ENCODE assay signal across 22 mouse cellular contexts in the genomic region with DNA sequence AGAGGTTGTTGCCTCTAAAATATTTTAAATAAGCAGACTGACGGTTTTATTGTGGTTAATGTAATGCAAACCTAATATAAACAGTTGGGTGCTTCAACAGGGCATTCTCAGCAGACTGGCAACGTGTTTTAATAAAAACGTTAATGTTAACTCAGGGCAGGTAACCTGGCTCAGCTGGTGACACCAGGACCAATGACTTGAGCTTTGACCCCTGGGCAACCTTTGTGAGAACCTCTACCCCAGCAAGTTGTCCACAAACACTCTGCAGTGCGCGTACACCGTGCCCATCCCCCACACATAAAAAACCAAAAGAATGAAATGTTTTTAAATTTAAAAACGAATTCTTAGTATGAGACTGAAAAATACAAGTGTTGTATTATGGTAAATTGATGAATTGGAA. TPM values are rescaled to one million over a fixed set of nuclear protein-coding genes. Genes with fewer than 3 reads are reported as not detected.
DNase-seq lines count a peak whose midpoint lies in the region; ATAC-seq lines count a peak whose summit lies in the region.
"Had no signal": no experiment of that assay in that cellular context is flagged by ENCODE, and none has a peak within 500 bp of the region (broad histone marks: within the 10 kb centered on the region; RNA-seq: fewer than 3 reads in every experiment).

No protein-coding gene starts in this region.

- 68% methylated on average over 7 of the region's 7 CpGs for WGBS in liver, embryonic 13.5 days (ENCODE audit: insufficient replicate concordance)
- WGBS in liver, embryonic 12.5 days (ENCODE audit: insufficient replicate concordance) = 77% methylated on average over 7 of the region's 7 CpGs

- no peaks in the 10 kb centered on the region for H3K27me3 ChIP-seq in liver, embryonic 13.5 days
- no peaks in the 10 kb centered on the region for H3K27me3 ChIP-seq in liver, embryonic 12.5 days (replicated peaks)
- H3K27me3 ChIP-seq: embryonic facial prominence, embryonic 12.5 days; embryonic facial prominence, embryonic 15.5 days; hindbrain, embryonic 12.5 days had no signal

- DNase-seq in kidney, adult 9 months = peak; percentile 51
- no peak for DNase-seq in kidney, postnatal 4 days
- no peak for DNase-seq in liver, embryonic 13.5 days
- peak; percentile 38 for DNase-seq in testis, postnatal 14 days (ENCODE audit: low spot score)
- DNase-seq in testis, postnatal 10 days (ENCODE audit: low spot score) = no peak
- DNase-seq: adrenal gland, adult 2 months; adrenal gland, postnatal 14 days; cerebellum, adult 11 months; cerebellum, adult 2 months; cerebellum, adult 9-11 months; cerebellum, postnatal 25 days; forebrain, postnatal 0 days; gastrocnemius, adult 2 months; gastrocnemius, postnatal 14 days; heart, adult 11 months had no signal

- peaks cover 15% of the 10 kb centered on the region for H3K36me3 ChIP-seq in liver, embryonic 13.5 days
- H3K36me3 ChIP-seq in liver, embryonic 12.5 days = peaks cover 38% of the 10 kb centered on the region
- H3K36me3 ChIP-seq: hindbrain, embryonic 12.5 days had no signal

- H3K4me2 ChIP-seq in liver, embryonic 13.5 days = no peak overlapping the region
- H3K4me2 ChIP-seq in liver, embryonic 12.5 days = no peak overlapping the region
- H3K4me2 ChIP-seq: embryonic facial prominence, embryonic 12.5 days; embryonic facial prominence, embryonic 15.5 days; heart, embryonic 11.5 days; hindbrain, embryonic 12.5 days had no signal

- no peak overlapping the region for H3K27ac ChIP-seq in liver, embryonic 13.5 days
- H3K27ac ChIP-seq in liver, embryonic 12.5 days = no peak overlapping the region
- H3K27ac ChIP-seq: embryonic facial prominence, embryonic 12.5 days; embryonic facial prominence, embryonic 15.5 days; gastrocnemius, adult 2 months; hindbrain, embryonic 12.5 days had no signal

- no peaks in the 10 kb centered on the region for H3K9me3 ChIP-seq in liver, embryonic 13.5 days (replicated peaks)
- no peaks in the 10 kb centered on the region for H3K9me3 ChIP-seq in liver, embryonic 12.5 days (replicated peaks)
- H3K9me3 ChIP-seq: embryonic facial prominence, embryonic 12.5 days; embryonic facial prominence, embryonic 15.5 days; hindbrain, embryonic 12.5 days had no signal

- H3K4me3 ChIP-seq in liver, embryonic 13.5 days (replicated peaks) = no peak overlapping the region
- no peak overlapping the region for H3K4me3 ChIP-seq in liver, embryonic 12.5 days
- H3K4me3 ChIP-seq: embryonic facial prominence, embryonic 12.5 days; embryonic facial prominence, embryonic 15.5 days; gastrocnemius, adult 2 months; hindbrain, embryonic 12.5 days had no signal

- 0 out of 2 replicates have a peak, but pooled peaks have one; percentile 50 for ATAC-seq in liver, embryonic 13.5 days (ENCODE audit: low read depth)
- no peak for ATAC-seq in liver, embryonic 12.5 days
- ATAC-seq: CD4-positive, CD25-positive, alpha-beta regulatory T cell, adult 4 months; forebrain, embryonic 14.5 days; forebrain, postnatal 0 days had no signal

- no peak overlapping the region for H3K9ac ChIP-seq in liver, embryonic 13.5 days
- H3K9ac ChIP-seq in liver, embryonic 12.5 days = no peak overlapping the region
- H3K9ac ChIP-seq: embryonic facial prominence, embryonic 12.5 days; embryonic facial prominence, embryonic 15.5 days; forebrain, postnatal 0 days; hindbrain, embryonic 12.5 days had no signal

- no peaks in the 10 kb centered on the region for H3K4me1 ChIP-seq in liver, embryonic 13.5 days (replicated peaks)
- no peaks in the 10 kb centered on the region for H3K4me1 ChIP-seq in liver, embryonic 12.5 days

RNA-seq across cellular contexts. Expression of gene Trub1, which starts 36.8 kb away (rescaled TPM):
- polyA plus RNA-seq in liver, embryonic 13.5 days (2015; fragmentation: Nextera tagmentation; extraction: Ambion mirVana) = 12.4 and 13.1 TPM in 2 replicates
- polyA plus RNA-seq in liver, embryonic 12.5 days (2016; fragmentation: Nextera tagmentation; extraction: Ambion mirVana) = 14.6 and 17.3 TPM in 2 replicates

Comparison
In these comparisons a context has a peak if more than half of its experiments do, and no peak if none do; other contexts are left out.
1. DNase-seq: peak in kidney, adult 9 months (single experiment) and testis, postnatal 14 days (single experiment); none in kidney, postnatal 4 days (0 of 2), liver, embryonic 13.5 days (single experiment) and testis, postnatal 10 days (single experiment).